Mouse (Mus musculus): ENCODE data around the gene Galk1.

- TF ChIP-seq CTCF (IDR thresholded peaks at IDR 0.05; ENCODE audit: control insufficient read depth, insufficient read depth, insufficient read length), result no peak
- no peak for TF ChIP-seq CEBPB (IDR thresholded peaks at IDR 0.05; ENCODE audit: low read depth)
- no peak for TF ChIP-seq USF1 (IDR thresholded peaks at IDR 0.05; ENCODE audit: low read depth)
- no peak for TF ChIP-seq MAX (IDR thresholded peaks at IDR 0.05)
- no peak for TF ChIP-seq MYOG (IDR thresholded peaks at IDR 0.05; ENCODE audit: control insufficient read depth, extremely low read depth, insufficient read length)
- no peak for TF ChIP-seq FOSL1 (IDR thresholded peaks at IDR 0.05; ENCODE audit: insufficient read depth, low read length, poor library complexity, severe bottlenecking)
- TF ChIP-seq MYOD1 (IDR thresholded peaks at IDR 0.05; ENCODE audit: control insufficient read depth, insufficient read length, low read depth), result no peak
Measured at GRCm38 (mm10) chr11:116027756-116028155, 15.2 kb upstream of the Galk1 start, which contains the start of gene H3f3b.
